Mouse (Mus musculus): ENCODE measurements at regions not wholly inside any gene's neighbourhood (a gene's known extent, or its start where the extent isn't known, plus 50 kb on each side); places are given as distances from the start of the nearest gene placed in this dataset.

GRCm38 (mm10) chr1:57612171-57612570, 161.8 kb upstream of the Spats2l start:
- TF ChIP-seq CTCF (IDR thresholded peaks at IDR 0.05) (no peak), EP300 (IDR thresholded peaks at IDR 0.05; ENCODE audit: insufficient read depth, low read depth, low read length) (no peak), POLR2A (IDR thresholded peaks at IDR 0.05; ENCODE audit: insufficient read depth, low read depth, low read length) (no peak)
- intact Hi-C loops (cut with DNase I): no loop called here
- H3K4me3 ChIP-seq: no peak overlapping the region
- no peaks in the 10 kb centered on the region for H3K79me2 ChIP-seq (replicated peaks; ENCODE audit: control insufficient read depth, insufficient read depth, low read length)
- no peaks in the 10 kb centered on the region for H3K4me1 ChIP-seq (ENCODE audit: control insufficient read depth, insufficient read depth, low read length)
- DNase-seq: no peak
- WGBS: 83% methylated on average over 4 of the region's 4 CpGs
- H3K27me3 ChIP-seq (ENCODE audit: control insufficient read depth, insufficient read depth, low read length): no peaks in the 10 kb centered on the region
- no peak overlapping the region for H3K9ac ChIP-seq (ENCODE audit: low read depth, low read length)
- no peak overlapping the region for H3K27ac ChIP-seq
- H3K36me3 ChIP-seq (ENCODE audit: control insufficient read depth, insufficient read depth, low read length): no peaks in the 10 kb centered on the region

GRCm38 (mm10) chr1:57612931-57613804, 160.8 kb upstream of the Spats2l start:
- H3K79me2 ChIP-seq (replicated peaks; ENCODE audit: control insufficient read depth, insufficient read depth, low read length): no peaks in the 10 kb centered on the region
- no peaks in the 10 kb centered on the region for H3K36me3 ChIP-seq (ENCODE audit: control insufficient read depth, insufficient read depth, low read length)
- H3K4me3 ChIP-seq: no peak overlapping the region
- H3K9ac ChIP-seq (ENCODE audit: low read depth, low read length): no peak overlapping the region
- DNase-seq: no peak
- TF ChIP-seq EP300 (IDR thresholded peaks at IDR 0.05; ENCODE audit: insufficient read depth, low read depth, low read length): no peak
- TF ChIP-seq POLR2A (IDR thresholded peaks at IDR 0.05; ENCODE audit: insufficient read depth, low read depth, low read length): no peak
- TF ChIP-seq CTCF (IDR thresholded peaks at IDR 0.05): no peak
- H3K4me1 ChIP-seq (ENCODE audit: control insufficient read depth, insufficient read depth, low read length): no peaks in the 10 kb centered on the region
- WGBS: 41% methylated on average over 17 of the region's 17 CpGs
- no peaks in the 10 kb centered on the region for H3K27me3 ChIP-seq (ENCODE audit: control insufficient read depth, insufficient read depth, low read length)
- no peak overlapping the region for H3K27ac ChIP-seq
- intact Hi-C loops (cut with DNase I): no loop called here

- H3K4me1 ChIP-seq (ENCODE audit: control insufficient read depth, insufficient read depth, low read length): no peaks in the 10 kb centered on the region
- TF ChIP-seq CTCF (IDR thresholded peaks at IDR 0.05) (no peak), EP300 (IDR thresholded peaks at IDR 0.05; ENCODE audit: insufficient read depth, low read depth, low read length) (no peak), POLR2A (IDR thresholded peaks at IDR 0.05; ENCODE audit: insufficient read depth, low read depth, low read length) (no peak)
- DNase-seq: no peak
- no peaks in the 10 kb centered on the region for H3K36me3 ChIP-seq (ENCODE audit: control insufficient read depth, insufficient read depth, low read length)
- no peak overlapping the region for H3K4me3 ChIP-seq
- H3K27ac ChIP-seq: no peak overlapping the region
- no peaks in the 10 kb centered on the region for H3K79me2 ChIP-seq (replicated peaks; ENCODE audit: control insufficient read depth, insufficient read depth, low read length)
- no peak overlapping the region for H3K9ac ChIP-seq (ENCODE audit: low read depth, low read length)
- intact Hi-C loops (cut with DNase I): no loop called here
- no peaks in the 10 kb centered on the region for H3K27me3 ChIP-seq (ENCODE audit: control insufficient read depth, insufficient read depth, low read length)
Observed at GRCm38 (mm10) chr1:57615155-57615554, 158.8 kb upstream of the Spats2l start.

- H3K9ac ChIP-seq (ENCODE audit: low read depth, low read length): no peak overlapping the region
- intact Hi-C loops (cut with DNase I): no loop called here
- no peak for DNase-seq
- 80% methylated on average over 3 of the region's 3 CpGs for WGBS
- TF ChIP-seq CTCF (IDR thresholded peaks at IDR 0.05): no peak
- TF ChIP-seq EP300 (IDR thresholded peaks at IDR 0.05; ENCODE audit: insufficient read depth, low read depth, low read length): no peak
- no peak for TF ChIP-seq POLR2A (IDR thresholded peaks at IDR 0.05; ENCODE audit: insufficient read depth, low read depth, low read length)
- H3K27ac ChIP-seq: no peak overlapping the region
- H3K4me1 ChIP-seq (ENCODE audit: control insufficient read depth, insufficient read depth, low read length): no peaks in the 10 kb centered on the region
- no peaks in the 10 kb centered on the region for H3K36me3 ChIP-seq (ENCODE audit: control insufficient read depth, insufficient read depth, low read length)
- H3K79me2 ChIP-seq (replicated peaks; ENCODE audit: control insufficient read depth, insufficient read depth, low read length): no peaks in the 10 kb centered on the region
- no peak overlapping the region for H3K4me3 ChIP-seq
- no peaks in the 10 kb centered on the region for H3K27me3 ChIP-seq (ENCODE audit: control insufficient read depth, insufficient read depth, low read length)
Observed at GRCm38 (mm10) chr1:57617316-57617715, 156.6 kb upstream of the Spats2l start.

GRCm38 (mm10) chr1:57622561-57622960, 151.4 kb upstream of the Spats2l start:
- H3K36me3 ChIP-seq (ENCODE audit: control insufficient read depth, insufficient read depth, low read length): no peaks in the 10 kb centered on the region
- TF ChIP-seq CTCF (IDR thresholded peaks at IDR 0.05) (no peak), POLR2A (IDR thresholded peaks at IDR 0.05; ENCODE audit: insufficient read depth, low read depth, low read length) (no peak), EP300 (IDR thresholded peaks at IDR 0.05; ENCODE audit: insufficient read depth, low read depth, low read length) (no peak)
- 85% methylated on average over 9 of the region's 9 CpGs for WGBS

GRCm38 (mm10) chr1:57633986-57634385, 140.0 kb upstream of the Spats2l start:
- no peaks in the 10 kb centered on the region for H3K27me3 ChIP-seq (ENCODE audit: control insufficient read depth, insufficient read depth, low read length)
- TF ChIP-seq CTCF (IDR thresholded peaks at IDR 0.05): no peak
- TF ChIP-seq POLR2A (IDR thresholded peaks at IDR 0.05; ENCODE audit: insufficient read depth, low read depth, low read length): no peak
- TF ChIP-seq EP300 (IDR thresholded peaks at IDR 0.05; ENCODE audit: insufficient read depth, low read depth, low read length): no peak
- no peak for DNase-seq
- WGBS: 36% methylated on average over 1 of the region's 1 CpGs
- no peaks in the 10 kb centered on the region for H3K36me3 ChIP-seq (ENCODE audit: control insufficient read depth, insufficient read depth, low read length)
- no peaks in the 10 kb centered on the region for H3K79me2 ChIP-seq (replicated peaks; ENCODE audit: control insufficient read depth, insufficient read depth, low read length)
- H3K4me1 ChIP-seq (ENCODE audit: control insufficient read depth, insufficient read depth, low read length): no peaks in the 10 kb centered on the region
- no peak overlapping the region for H3K9ac ChIP-seq (ENCODE audit: low read depth, low read length)
- no peak overlapping the region for H3K27ac ChIP-seq
- intact Hi-C loops (cut with DNase I): no loop called here
- no peak overlapping the region for H3K4me3 ChIP-seq

More at GRCm38 (mm10) chr1:57622561-57622960, 151.4 kb upstream of the Spats2l start:
- H3K4me1 ChIP-seq (ENCODE audit: control insufficient read depth, insufficient read depth, low read length): no peaks in the 10 kb centered on the region
- no peak overlapping the region for H3K4me3 ChIP-seq
- intact Hi-C loops (cut with DNase I): no loop called here
- no peaks in the 10 kb centered on the region for H3K79me2 ChIP-seq (replicated peaks; ENCODE audit: control insufficient read depth, insufficient read depth, low read length)
- no peak for DNase-seq
- no peaks in the 10 kb centered on the region for H3K27me3 ChIP-seq (ENCODE audit: control insufficient read depth, insufficient read depth, low read length)
- no peak overlapping the region for H3K27ac ChIP-seq
- H3K9ac ChIP-seq (ENCODE audit: low read depth, low read length): no peak overlapping the region

Data from heart, adult 2 months (tissue).